24 mouse cellular contexts compared by ENCODE assay signal in genomic region chr11:5052200-5052854, GRCm38 (mm10). TPM values are rescaled to one million over a fixed set of nuclear protein-coding genes. Genes with fewer than 3 reads are reported as not detected.
A peak's percentile ranks its signal among the peaks of the same experiment; 100 is the strongest.
DNase-seq lines count a peak whose midpoint lies in the region; ATAC-seq and TF ChIP-seq lines count a peak whose summit lies in the region.
"Had no signal": no experiment of that assay in that cellular context is flagged by ENCODE, and none has a peak within 500 bp of the region (broad histone marks: within the 10 kb centered on the region; RNA-seq: fewer than 3 reads in every experiment).

No protein-coding gene starts in this region.

- peaks cover 14% of the 10 kb centered on the region for H3K4me1 ChIP-seq in kidney, embryonic 14.5 days (ENCODE audit: control insufficient read depth, insufficient read depth, low read length)
- H3K4me1 ChIP-seq: heart, embryonic 15.5 days; neural tube, embryonic 12.5 days had no signal

- H3K27me3 ChIP-seq in kidney, embryonic 14.5 days (ENCODE audit: control insufficient read depth, insufficient read depth, low read length): peaks cover 7% of the 10 kb centered on the region

- no peak overlapping the region for H3K9ac ChIP-seq in kidney, embryonic 14.5 days (ENCODE audit: low read depth, low read length)
- H3K9ac ChIP-seq: embryonic facial prominence, embryonic 15.5 days; heart, embryonic 15.5 days; limb, embryonic 13.5 days; liver, postnatal 0 days; neural tube, embryonic 12.5 days had no signal

- H3K36me3 ChIP-seq in kidney, embryonic 14.5 days (ENCODE audit: control insufficient read depth, insufficient read depth, low read length): no peaks in the 10 kb centered on the region
- H3K36me3 ChIP-seq: embryonic facial prominence, embryonic 15.5 days; forebrain, embryonic 10.5 days; heart, embryonic 15.5 days; limb, embryonic 13.5 days; neural tube, embryonic 12.5 days had no signal

- H3K4me3 ChIP-seq in left cerebral cortex, adult 2 months: no peak overlapping the region
- no peak overlapping the region for H3K4me3 ChIP-seq in kidney, embryonic 14.5 days (ENCODE audit: low read length)
- H3K4me3 ChIP-seq: embryonic facial prominence, embryonic 15.5 days; forebrain, embryonic 10.5 days; gastrocnemius, adult 2 months; heart, adult 2 months; heart, embryonic 15.5 days; limb, embryonic 13.5 days; neural tube, embryonic 12.5 days had no signal

- no peak overlapping the region for H3K4me2 ChIP-seq in kidney, embryonic 14.5 days (replicated peaks; ENCODE audit: low read depth, low read length)
- H3K4me2 ChIP-seq: embryonic facial prominence, embryonic 15.5 days; heart, embryonic 15.5 days; limb, embryonic 13.5 days; neural tube, embryonic 12.5 days had no signal

- H3K9me3 ChIP-seq in kidney, embryonic 14.5 days (ENCODE audit: control insufficient read depth, low read length): no peaks in the 10 kb centered on the region
- H3K9me3 ChIP-seq: embryonic facial prominence, embryonic 15.5 days; forebrain, embryonic 10.5 days; heart, embryonic 15.5 days; limb, embryonic 13.5 days; neural tube, embryonic 12.5 days had no signal

- no peak for TF ChIP-seq CTCF in left cerebral cortex, adult 2 months (IDR thresholded peaks at IDR 0.05)

- intact Hi-C loops in left cerebral cortex, adult 2 months (cut with DNase I): loop anchor here (1.0 kb wide), 1 partner anchor 17 kb away; no protein-coding TSS in a partner anchor

- 76% methylated on average over 10 of the region's 10 CpGs for WGBS in kidney, embryonic 14.5 days

- peak; percentile 65 for DNase-seq in layer of hippocampus, adult 11-12 months (ENCODE audit: low spot score)
- DNase-seq in layer of hippocampus, postnatal 10 days (ENCODE audit: low spot score in 2 of 2): no peak
- peak; percentile 66 to 69 for DNase-seq in right cerebral cortex, adult 2 months (ENCODE audit: low spot score in 2 of 2)
- no peak for DNase-seq in right cerebral cortex, postnatal 14 days
- DNase-seq in left cerebral cortex, adult 2 months (ENCODE audit: extremely low spot score in 1 of 2, low spot score in 2 of 2): peak; percentile 46 to 51
- DNase-seq in telencephalon, adult 2 months (ENCODE audit: low read depth, low spot score): peak; percentile 92
- no peak for DNase-seq in thymus, postnatal 10 days (ENCODE audit: low spot score in 2 of 2)
- DNase-seq: cerebellum, postnatal 10 days; gastrocnemius, adult 2 months; heart, adult 2 months; kidney, adult 18-20 months; kidney, postnatal 4 days; liver, postnatal 0 days; lung, postnatal 14 days; thymus, postnatal 14 days had no signal

- H3K27ac ChIP-seq in left cerebral cortex, adult 2 months: peak overlapping the region; percentile 79
- no peak overlapping the region for H3K27ac ChIP-seq in kidney, embryonic 14.5 days (ENCODE audit: low read depth, low read length)
- H3K27ac ChIP-seq: embryonic facial prominence, embryonic 15.5 days; forebrain, embryonic 10.5 days; gastrocnemius, adult 2 months; heart, adult 2 months; heart, embryonic 15.5 days; hindbrain, postnatal 0 days; limb, embryonic 13.5 days; neural tube, embryonic 12.5 days had no signal

- no peak for ATAC-seq in kidney, embryonic 14.5 days (ENCODE audit: low FRiP score, low TSS enrichment)
- ATAC-seq: hindbrain, postnatal 0 days; liver, postnatal 0 days had no signal

RNA-seq across cellular contexts. Expression of gene Rasl10a, which starts 5.6 kb away (rescaled TPM):
- total RNA-seq in layer of hippocampus, postnatal 10 days (2021): 10 to 100 TPM; 35.7 to 39.8 TPM
- 10 to 100 TPM; 71.6 to 84.3 TPM for total RNA-seq in left cerebral cortex, adult 2 months (2021)
- 4.1 and 4.6 TPM in 2 replicates for polyA plus RNA-seq in kidney, embryonic 14.5 days (2014; fragmentation: Nextera tagmentation; extraction: Ambion mirVana)
- total RNA-seq: gastrocnemius, adult 2 months; hematopoietic stem cell, adult 5-6 weeks; megakaryocyte-erythroid progenitor cell, adult 5-6 weeks had no signal

RNA-seq across cellular contexts. Expression of gene Gas2l1, which starts 12.8 kb away (rescaled TPM):
- total RNA-seq in layer of hippocampus, postnatal 10 days (2021): 10 to 100 TPM; 50.2 to 54.7 TPM
- total RNA-seq in left cerebral cortex, adult 2 months (2021): 10 to 100 TPM; 92.1 to 95.3 TPM
- polyA plus RNA-seq in kidney, embryonic 14.5 days (2014; fragmentation: Nextera tagmentation; extraction: Ambion mirVana): 30.2 and 47.3 TPM in 2 replicates

RNA-seq across cellular contexts. Expression of gene Rhbdd3, which starts 46.4 kb away (rescaled TPM):
- total RNA-seq in layer of hippocampus, postnatal 10 days (2021): 10 to 100 TPM; 22.7 to 23.2 TPM
- total RNA-seq in left cerebral cortex, adult 2 months (2021): 10 to 100 TPM; 23.7 to 28.0 TPM
- 25.5 and 29.0 TPM in 2 replicates for polyA plus RNA-seq in kidney, embryonic 14.5 days (2014; fragmentation: Nextera tagmentation; extraction: Ambion mirVana)

RNA-seq across cellular contexts. Expression of gene Ewsr1, which starts 46.7 kb away (rescaled TPM):
- 100 to 1,000 TPM; 332 TPM for total RNA-seq in layer of hippocampus, postnatal 10 days (2021)
- 100 to 1,000 TPM; 309 to 316 TPM for total RNA-seq in left cerebral cortex, adult 2 months (2021)
- polyA plus RNA-seq in kidney, embryonic 14.5 days (2014; fragmentation: Nextera tagmentation; extraction: Ambion mirVana): 506 and 517 TPM in 2 replicates

Comparison
In these comparisons a context has a peak if more than half of its experiments do, and no peak if none do; other contexts are left out.
1. DNase-seq: peak in layer of hippocampus, adult 11-12 months (single experiment), right cerebral cortex, adult 2 months (2 of 2), left cerebral cortex, adult 2 months (2 of 2) and telencephalon, adult 2 months (single experiment); none in layer of hippocampus, postnatal 10 days (0 of 2), right cerebral cortex, postnatal 14 days (single experiment) and thymus, postnatal 10 days (0 of 2).